Mouse (Mus musculus): ENCODE measurements around the gene Mrps34.

Gene Mrps34

GRCm38 (mm10) chr17:24894995-24895547 lies at the start of gene Mrps34, which contains the start of gene Eme2:
Gene Mrps34, plus strand, starts transcription at chr17:24895116.
Gene Eme2, minus strand, starts transcription at chr17:24895087.
- DNase-seq (ENCODE audit: low read depth): peak; percentile 83

- no peak for DNase-seq (ENCODE audit: low read depth)
Measured at GRCm38 (mm10) chr17:24847386-24847785, 47.5 kb upstream of the Mrps34 start.

GRCm38 (mm10) chr17:24848600-24849031 lies 46.3 kb upstream of the Mrps34 start:
- no peak for DNase-seq (ENCODE audit: low read depth)

- DNase-seq (ENCODE audit: low read depth): peak; percentile 65
Measured at GRCm38 (mm10) chr17:24849733-24850064, 45.2 kb upstream of the Mrps34 start.

- DNase-seq (ENCODE audit: low read depth): peak; percentile 96
Measured at GRCm38 (mm10) chr17:24850065-24850772, 44.7 kb upstream of the Mrps34 start, which contains the start of gene Fahd1. Gene Fahd1, minus strand, starts transcription at chr17:24850364.

GRCm38 (mm10) chr17:24850773-24851127 lies 44.2 kb upstream of the Mrps34 start:
- no peak for DNase-seq (ENCODE audit: low read depth)

GRCm38 (mm10) chr17:24851381-24852125 lies 43.4 kb upstream of the Mrps34 start:
- DNase-seq (ENCODE audit: low read depth): no peak

GRCm38 (mm10) chr17:24855838-24856464 lies 39.0 kb upstream of the Mrps34 start:
- no peak for DNase-seq (ENCODE audit: low read depth)

- no peak for DNase-seq (ENCODE audit: low read depth)
Measured at GRCm38 (mm10) chr17:24856589-24856988, 38.3 kb upstream of the Mrps34 start.

- no peak for DNase-seq (ENCODE audit: low read depth)
Measured at GRCm38 (mm10) chr17:24857831-24858470, 37.0 kb upstream of the Mrps34 start.

- no peak for DNase-seq (ENCODE audit: low read depth)
Measured at GRCm38 (mm10) chr17:24858967-24859366, 35.9 kb upstream of the Mrps34 start.

- DNase-seq (ENCODE audit: low read depth): no peak
Measured at GRCm38 (mm10) chr17:24860076-24860475, 34.8 kb upstream of the Mrps34 start.

- no peak for DNase-seq (ENCODE audit: low read depth)
Measured at GRCm38 (mm10) chr17:24861785-24862184, 33.1 kb upstream of the Mrps34 start.

- no peak for DNase-seq (ENCODE audit: low read depth)
Measured at GRCm38 (mm10) chr17:24865776-24866175, 29.1 kb upstream of the Mrps34 start, which contains the start of gene Igfals. Gene Igfals, plus strand, starts transcription at chr17:24865997.

- no peak for DNase-seq (ENCODE audit: low read depth)
Measured at GRCm38 (mm10) chr17:24867914-24868313, 27.0 kb upstream of the Mrps34 start.

- DNase-seq (ENCODE audit: low read depth): no peak
Measured at GRCm38 (mm10) chr17:24873695-24874404, 21.1 kb upstream of the Mrps34 start.

GRCm38 (mm10) chr17:24874405-24874745 lies 20.5 kb upstream of the Mrps34 start:
- no peak for DNase-seq (ENCODE audit: low read depth)

- no peak for DNase-seq (ENCODE audit: low read depth)
Measured at GRCm38 (mm10) chr17:24874989-24875388, 19.9 kb upstream of the Mrps34 start.

GRCm38 (mm10) chr17:24877336-24878116 lies 17.4 kb upstream of the Mrps34 start:
- DNase-seq (ENCODE audit: low read depth): no peak

- DNase-seq (ENCODE audit: low read depth): no peak
Measured at GRCm38 (mm10) chr17:24878117-24878397, 16.9 kb upstream of the Mrps34 start.

GRCm38 (mm10) chr17:24878531-24878930 lies 16.4 kb upstream of the Mrps34 start:
- DNase-seq (ENCODE audit: low read depth): no peak
